ENCODE assay signal across 21 mouse cellular contexts in genomic region chr1:40824517-40824916, GRCm38 (mm10). TPM values are rescaled to one million over a fixed set of nuclear protein-coding genes. Genes with fewer than 3 reads are reported as not detected.
A peak's percentile ranks its signal among the peaks of the same experiment; 100 is the strongest.
DNase-seq lines count a peak whose midpoint lies in the region; ATAC-seq and TF ChIP-seq lines count a peak whose summit lies in the region.
"Had no signal": no experiment of that assay in that cellular context is flagged by ENCODE, and none has a peak within 500 bp of the region (broad histone marks: within the 10 kb centered on the region; RNA-seq: fewer than 3 reads in every experiment).

No protein-coding gene starts in this region.

- no peak for DNase-seq in gastrocnemius, adult 2 months
- no peak for DNase-seq in gastrocnemius, postnatal 10 days
- DNase-seq in heart, adult 9 months (ENCODE audit: low spot score in 2 of 2): peak; percentile 21 to 41
- DNase-seq in heart, postnatal 36 days: no peak
- peak; percentile 14 for DNase-seq in NIH3T3 (ENCODE audit: low read depth)
- DNase-seq in right cerebral cortex, postnatal 14 days: no peak
- DNase-seq: adrenal gland, postnatal 14 days; cerebellum, adult 18-20 months; cerebellum, adult 9-11 months; cerebellum, postnatal 36 days; kidney, adult 2 months had no signal

- H3K4me2 ChIP-seq in hindbrain, embryonic 16.5 days (ENCODE audit: low read length): no peak overlapping the region
- H3K4me2 ChIP-seq in hindbrain, embryonic 12.5 days (replicated peaks): no peak overlapping the region
- H3K4me2 ChIP-seq: embryonic facial prominence, embryonic 13.5 days; forebrain, embryonic 13.5 days; kidney, embryonic 15.5 days had no signal

- no peaks in the 10 kb centered on the region for H3K27me3 ChIP-seq in hindbrain, embryonic 16.5 days (replicated peaks; ENCODE audit: control insufficient read depth, insufficient read depth, low read length)
- H3K27me3 ChIP-seq in hindbrain, embryonic 12.5 days: no peaks in the 10 kb centered on the region
- H3K27me3 ChIP-seq: embryonic facial prominence, embryonic 13.5 days; forebrain, embryonic 13.5 days had no signal

- H3K4me1 ChIP-seq in hindbrain, embryonic 16.5 days (ENCODE audit: control insufficient read depth, insufficient read depth, low read depth, low read length): no peaks in the 10 kb centered on the region
- H3K4me1 ChIP-seq in hindbrain, embryonic 12.5 days: no peaks in the 10 kb centered on the region
- H3K4me1 ChIP-seq: embryonic facial prominence, embryonic 13.5 days; forebrain, embryonic 13.5 days had no signal

- 0 out of 2 replicates have a peak, but pooled peaks have one; percentile 50 for ATAC-seq in hindbrain, embryonic 16.5 days
- ATAC-seq in hindbrain, embryonic 12.5 days (ENCODE audit: low FRiP score): no peak
- ATAC-seq: activated CD4-positive, CD25-positive, alpha-beta regulatory T cell, adult 4 months; forebrain, embryonic 13.5 days; intestine, embryonic 16.5 days; Patski had no signal

- H3K9ac ChIP-seq in hindbrain, embryonic 16.5 days (ENCODE audit: low read depth, low read length): no peak overlapping the region
- no peak overlapping the region for H3K9ac ChIP-seq in hindbrain, embryonic 12.5 days
- H3K9ac ChIP-seq: embryonic facial prominence, embryonic 13.5 days; forebrain, embryonic 13.5 days; kidney, embryonic 15.5 days had no signal

- TF ChIP-seq CTCF in gastrocnemius, adult 2 months (IDR thresholded peaks at IDR 0.05): no peak

- H3K4me3 ChIP-seq in gastrocnemius, adult 2 months: no peak overlapping the region; the same call in 1 of the 2 replicates
- no peak overlapping the region for H3K4me3 ChIP-seq in hindbrain, embryonic 16.5 days (ENCODE audit: low read length)
- no peak overlapping the region for H3K4me3 ChIP-seq in hindbrain, embryonic 12.5 days
- H3K4me3 ChIP-seq: embryonic facial prominence, embryonic 13.5 days; forebrain, embryonic 13.5 days; kidney, embryonic 15.5 days had no signal

- no peaks in the 10 kb centered on the region for H3K36me3 ChIP-seq in hindbrain, embryonic 16.5 days (ENCODE audit: control insufficient read depth, insufficient read depth, low read length)
- no peaks in the 10 kb centered on the region for H3K36me3 ChIP-seq in hindbrain, embryonic 12.5 days
- H3K36me3 ChIP-seq: embryonic facial prominence, embryonic 13.5 days; kidney, embryonic 15.5 days had no signal

- 59% methylated on average over 4 of the region's 4 CpGs for WGBS in hindbrain, embryonic 16.5 days
- 71% methylated on average over 4 of the region's 4 CpGs for WGBS in hindbrain, embryonic 12.5 days

- peak overlapping the region; percentile 90 for H3K27ac ChIP-seq in gastrocnemius, adult 2 months
- H3K27ac ChIP-seq in hindbrain, embryonic 16.5 days (ENCODE audit: low read depth, low read length): no peak overlapping the region
- no peak overlapping the region for H3K27ac ChIP-seq in hindbrain, embryonic 12.5 days
- H3K27ac ChIP-seq: embryonic facial prominence, embryonic 13.5 days; forebrain, embryonic 13.5 days; kidney, embryonic 15.5 days had no signal

- intact Hi-C loops in gastrocnemius, adult 2 months (cut with DNase I): no loop called here
- intact Hi-C loops in heart, postnatal 36 days (cut with DNase I): no loop called here

- no peaks in the 10 kb centered on the region for H3K9me3 ChIP-seq in hindbrain, embryonic 16.5 days (ENCODE audit: control insufficient read depth, low read length)
- no peaks in the 10 kb centered on the region for H3K9me3 ChIP-seq in hindbrain, embryonic 12.5 days (replicated peaks)
- H3K9me3 ChIP-seq: embryonic facial prominence, embryonic 13.5 days; forebrain, embryonic 13.5 days; kidney, embryonic 15.5 days had no signal

RNA-seq across cellular contexts. Expression of gene Tmem182, which starts 19.1 kb away (rescaled TPM):
- 100 to 1,000 TPM; 181 to 243 TPM for total RNA-seq in gastrocnemius, adult 2 months (2021)
- 100 to 1,000 TPM; 159 to 177 TPM for total RNA-seq in gastrocnemius, postnatal 10 days (2021)
- 100 to 1,000 TPM; 161 to 172 TPM for total RNA-seq in heart, postnatal 36 days (2021)
- polyA plus RNA-seq in hindbrain, embryonic 16.5 days (2015; fragmentation: Nextera tagmentation; extraction: Ambion mirVana): 0.11 and 0.71 TPM in 2 replicates
- polyA plus RNA-seq in hindbrain, embryonic 12.5 days (2016; fragmentation: Nextera tagmentation; extraction: Ambion mirVana): 0.10 and 0.30 TPM in 2 replicates
- total RNA-seq: hematopoietic stem cell, adult 5-6 weeks; MEL had no signal
- polyA plus RNA-seq: activated CD4-positive, CD25-positive, alpha-beta regulatory T cell, adult 4 months; Patski had no signal

RNA-seq across cellular contexts. Expression of gene Mfsd9, which starts 34.0 kb away (rescaled TPM):
- under 1 TPM; 0.31 to 0.89 TPM for total RNA-seq in gastrocnemius, adult 2 months (2021)
- total RNA-seq in gastrocnemius, postnatal 10 days (2021): 1 to 10 TPM in 1 of 2 experiments, under 1 TPM in 1; 0.85 to 1.0 TPM
- total RNA-seq in heart, postnatal 36 days (2021): 1 to 10 TPM in 1 of 2 experiments, under 1 TPM in 1; 0.78 to 1.1 TPM
- polyA plus RNA-seq in hindbrain, embryonic 16.5 days (2015; fragmentation: Nextera tagmentation; extraction: Ambion mirVana): 7.6 and 9.5 TPM in 2 replicates
- 4.7 and 5.0 TPM in 2 replicates for polyA plus RNA-seq in hindbrain, embryonic 12.5 days (2016; fragmentation: Nextera tagmentation; extraction: Ambion mirVana)

Comparison
In these comparisons a context has a peak if more than half of its experiments do, and no peak if none do; other contexts are left out.
1. DNase-seq: peak in heart, adult 9 months (2 of 2) and NIH3T3 (single experiment); none in gastrocnemius, adult 2 months (single experiment), gastrocnemius, postnatal 10 days (single experiment), heart, postnatal 36 days (0 of 2) and right cerebral cortex, postnatal 14 days (single experiment).